ENCODE assay signal across 19 mouse cellular contexts in the genomic region with DNA sequence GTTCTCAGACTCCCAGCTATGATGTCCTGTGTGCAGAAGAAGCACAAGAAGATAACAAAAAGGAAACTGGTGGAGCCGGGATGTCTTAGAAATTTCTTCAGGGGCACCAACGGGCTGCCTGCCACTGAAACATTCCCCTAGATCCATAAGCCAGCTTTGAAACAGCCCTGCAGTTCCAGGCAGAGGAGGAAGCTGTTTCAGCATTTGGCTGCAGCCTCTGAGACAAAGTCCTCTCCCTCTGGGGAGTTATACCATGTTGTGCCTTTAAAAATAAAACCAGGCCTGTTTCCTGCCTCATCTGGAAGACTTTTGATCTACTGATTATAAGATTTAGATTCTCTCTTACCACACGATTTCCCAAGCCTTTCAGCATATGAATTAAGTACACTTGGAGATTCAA. TPM values are rescaled to one million over a fixed set of nuclear protein-coding genes. Genes with fewer than 3 reads are reported as not detected.
A peak's percentile ranks its signal among the peaks of the same experiment; 100 is the strongest.
DNase-seq lines count a peak whose midpoint lies in the region; ATAC-seq and TF ChIP-seq lines count a peak whose summit lies in the region.
"Had no signal": no experiment of that assay in that cellular context is flagged by ENCODE, and none has a peak within 500 bp of the region (broad histone marks: within the 10 kb centered on the region; RNA-seq: fewer than 3 reads in every experiment).

No protein-coding gene starts in this region.

- peaks cover 72% of the 10 kb centered on the region for H3K4me1 ChIP-seq in limb, embryonic 12.5 days (replicated peaks)
- H3K4me1 ChIP-seq in midbrain, embryonic 10.5 days: peaks cover 49% of the 10 kb centered on the region

- ATAC-seq in limb, embryonic 12.5 days (ENCODE audit: insufficient number of reproducible peaks, insufficient read depth, low FRiP score, low TSS enrichment, low read depth): no peak
- ATAC-seq: intestine, embryonic 16.5 days; lung, postnatal 0 days had no signal

- H3K9me3 ChIP-seq in limb, embryonic 12.5 days: no peaks in the 10 kb centered on the region
- H3K9me3 ChIP-seq in midbrain, embryonic 10.5 days (replicated peaks): no peaks in the 10 kb centered on the region
- H3K9me3 ChIP-seq: forebrain, embryonic 12.5 days; hindbrain, embryonic 15.5 days; midbrain, embryonic 12.5 days; neural tube, embryonic 12.5 days had no signal

- intact Hi-C loops in gastrocnemius, adult 2 months (cut with DNase I): no loop called here
- intact Hi-C loops in gastrocnemius, postnatal 36 days (cut with DNase I): no loop called here

- TF ChIP-seq CTCF in gastrocnemius, adult 2 months (IDR thresholded peaks at IDR 0.05): no peak

- H3K9ac ChIP-seq in limb, embryonic 12.5 days (replicated peaks): peak overlapping the region; percentile 27; the same call in 1 of the 2 replicates
- H3K9ac ChIP-seq: forebrain, embryonic 12.5 days; hindbrain, embryonic 15.5 days; midbrain, embryonic 12.5 days; neural tube, embryonic 12.5 days had no signal

- 55% methylated on average over 3 of the region's 3 CpGs for WGBS in limb, embryonic 12.5 days
- WGBS in midbrain, embryonic 10.5 days: 87% methylated on average over 3 of the region's 3 CpGs

- peak overlapping the region; percentile 90 for H3K27ac ChIP-seq in gastrocnemius, adult 2 months
- H3K27ac ChIP-seq in limb, embryonic 12.5 days: peak overlapping the region; percentile 72
- no peak overlapping the region for H3K27ac ChIP-seq in midbrain, embryonic 10.5 days (replicated peaks)
- H3K27ac ChIP-seq: forebrain, embryonic 12.5 days; hindbrain, embryonic 15.5 days; midbrain, embryonic 12.5 days; neural tube, embryonic 12.5 days had no signal

- no peaks in the 10 kb centered on the region for H3K36me3 ChIP-seq in limb, embryonic 12.5 days
- peaks cover 11% of the 10 kb centered on the region; the same call in 1 of the 2 replicates for H3K36me3 ChIP-seq in midbrain, embryonic 10.5 days
- H3K36me3 ChIP-seq: hindbrain, embryonic 15.5 days had no signal

- H3K27me3 ChIP-seq in limb, embryonic 12.5 days: no peaks in the 10 kb centered on the region
- no peaks in the 10 kb centered on the region for H3K27me3 ChIP-seq in midbrain, embryonic 10.5 days (ENCODE audit: low read depth, poor library complexity, severe bottlenecking)
- H3K27me3 ChIP-seq: CH12.LX; forebrain, embryonic 12.5 days; hindbrain, embryonic 15.5 days; midbrain, embryonic 12.5 days; neural tube, embryonic 12.5 days had no signal

- no peak for DNase-seq in gastrocnemius, adult 2 months
- DNase-seq in gastrocnemius, postnatal 36 days: no peak
- DNase-seq in kidney, postnatal 14 days: peak; percentile 38
- DNase-seq in kidney, adult 18-20 months: no peak
- peak; percentile 41 for DNase-seq in MN1 (ENCODE audit: low spot score)
- DNase-seq in midbrain, embryonic 10.5 days (ENCODE audit: low spot score): no peak
- DNase-seq: cerebellum, adult 2 months; cerebellum, postnatal 36 days; heart, postnatal 36 days; right cerebral cortex, adult 18-20 months; thymus, postnatal 25 days had no signal

- H3K4me3 ChIP-seq in gastrocnemius, adult 2 months: no peak overlapping the region
- no peak overlapping the region for H3K4me3 ChIP-seq in limb, embryonic 12.5 days (replicated peaks)
- H3K4me3 ChIP-seq in midbrain, embryonic 10.5 days: no peak overlapping the region
- H3K4me3 ChIP-seq: forebrain, embryonic 12.5 days; hindbrain, embryonic 15.5 days; midbrain, embryonic 12.5 days; neural tube, embryonic 12.5 days had no signal

- no peak overlapping the region for H3K4me2 ChIP-seq in limb, embryonic 12.5 days
- H3K4me2 ChIP-seq: forebrain, embryonic 12.5 days; hindbrain, embryonic 15.5 days; midbrain, embryonic 12.5 days; neural tube, embryonic 12.5 days had no signal

RNA-seq across cellular contexts. Expression of a gene that starts 55.3 kb away (rescaled TPM):
- 10 to 100 TPM; 38.9 to 57.9 TPM for total RNA-seq in gastrocnemius, adult 2 months (2021)
- 10 to 100 TPM; 49.2 to 51.2 TPM for total RNA-seq in gastrocnemius, postnatal 36 days (2021)
- 20.5 and 25.0 TPM in 2 replicates for polyA plus RNA-seq in limb, embryonic 12.5 days (2016; fragmentation: Nextera tagmentation; extraction: Ambion mirVana)
- polyA plus RNA-seq in midbrain, embryonic 10.5 days (2016; fragmentation: Nextera tagmentation; extraction: Ambion mirVana): 13.4 and 13.9 TPM in 2 replicates
- total RNA-seq: CH12.LX had no signal

Comparison
In these comparisons a context has a peak if more than half of its experiments do, and no peak if none do; other contexts are left out.
1. DNase-seq: peak in kidney, postnatal 14 days (single experiment) and MN1 (single experiment); none in gastrocnemius, adult 2 months (single experiment), gastrocnemius, postnatal 36 days (0 of 2), kidney, adult 18-20 months (single experiment) and midbrain, embryonic 10.5 days (single experiment).